Mouse (Mus musculus): ENCODE results near the gene Tent5c. TPM values are rescaled to one million over a fixed set of nuclear protein-coding genes. Genes with fewer than 3 reads are reported as not detected.
A peak's percentile ranks its signal among the peaks of the same experiment; 100 is the strongest.

Tent5c gene
- 3.4 and 3.8 TPM in 2 replicates for polyA plus RNA-seq (2015; fragmentation: Nextera tagmentation; extraction: Ambion mirVana)

DNA sequence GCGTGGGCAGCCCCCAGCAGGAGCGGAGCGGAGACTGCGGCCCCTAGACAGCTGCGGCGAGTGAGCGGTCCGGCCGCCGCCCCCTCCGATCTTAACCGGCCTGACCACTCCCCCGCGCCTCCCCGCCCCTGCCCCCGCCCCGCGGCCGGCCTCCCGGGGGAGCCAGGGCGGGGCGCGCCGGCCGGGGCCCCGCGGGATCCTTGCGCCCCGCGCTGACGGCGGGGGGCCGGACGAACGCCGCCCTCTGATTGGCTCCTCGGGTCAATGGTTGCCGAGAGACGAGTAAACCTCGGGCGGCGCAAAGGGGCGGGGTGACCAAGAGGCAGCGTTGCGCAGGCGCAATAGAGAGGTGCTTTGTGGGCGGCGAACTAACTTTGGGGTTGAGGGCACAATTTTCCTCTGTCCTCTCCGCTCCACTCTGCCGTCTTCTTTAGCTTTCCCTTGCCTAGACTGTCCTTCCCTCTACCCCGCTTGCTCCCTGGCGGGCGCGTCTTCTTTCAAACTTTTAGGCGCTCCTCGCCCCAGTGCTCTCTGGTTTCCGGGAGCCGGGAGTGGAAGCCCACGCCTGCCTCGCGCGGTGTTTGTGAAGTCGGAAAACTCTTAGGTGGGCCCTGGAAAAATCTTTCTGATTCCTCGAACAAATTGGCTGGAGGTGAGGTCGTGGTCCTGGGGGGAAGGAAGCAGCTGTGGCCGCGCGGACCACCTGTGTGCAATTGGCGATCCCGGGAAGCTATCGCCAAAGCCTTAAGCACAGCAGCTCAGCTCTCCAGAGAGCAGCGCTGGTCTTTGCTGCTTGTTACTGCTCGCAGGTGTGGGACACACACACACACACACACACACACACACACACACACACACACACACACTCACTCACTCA, at the start of gene Tent5c:
Gene Tent5c (minus strand): TSS at position 192 of the 877 bp plus-strand sequence.
- peak within 1 kb of the TSS; percentile 25; the same call in 1 of the 2 replicates for H3K27ac ChIP-seq
- H3K4me2 ChIP-seq (ENCODE audit: low read length) = peak within 1 kb of the TSS; percentile 97
- DNase-seq (ENCODE audit: low spot score) (peak; percentile 99), ATAC-seq (replicated peaks; ENCODE audit: low FRiP score, low read depth) (peak; percentile 94)
- H3K9me3 ChIP-seq (replicated peaks; ENCODE audit: low read length) = no peaks in the 10 kb centered on the region
- H3K4me3 ChIP-seq (replicated peaks; ENCODE audit: low read depth, low read length) = peak within 1 kb of the TSS; percentile 62
- H3K36me3 ChIP-seq (ENCODE audit: insufficient read depth, low read length) = no peaks in the 10 kb centered on the region
- TF ChIP-seq CTCF (IDR thresholded peaks at IDR 0.05; ENCODE audit: low read depth) = no peak
- H3K9ac ChIP-seq (ENCODE audit: low read depth, low read length) = peak within 1 kb of the TSS; percentile 63
- WGBS = under 1% methylated on average over 61 of the region's 73 CpGs
- no peaks in the 10 kb centered on the region for H3K27me3 ChIP-seq (ENCODE audit: insufficient read depth, low read length)
- no peaks in the 10 kb centered on the region; the same call in 1 of the 2 replicates for H3K4me1 ChIP-seq (replicated peaks; ENCODE audit: insufficient read depth, low read length)

DNA sequence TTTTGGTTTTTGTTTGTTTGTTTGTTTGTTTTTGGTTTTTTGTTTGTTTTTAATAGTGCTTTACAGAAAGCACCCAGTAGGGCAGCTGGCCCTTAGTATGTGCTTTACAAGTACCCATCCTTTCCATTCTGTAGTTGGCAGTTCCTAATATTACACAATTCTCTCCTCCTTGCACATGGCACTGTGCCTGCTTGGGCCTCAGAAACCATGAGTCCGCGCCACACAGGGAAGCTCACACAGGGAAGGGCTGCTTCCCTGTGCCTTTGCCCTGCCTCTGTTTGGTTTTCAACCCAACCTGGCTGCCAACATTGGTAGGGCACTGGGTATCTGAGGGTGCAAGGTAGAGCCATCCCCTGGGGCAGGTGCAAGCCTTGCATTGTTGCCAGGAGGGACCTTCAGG, 47.6 kb upstream of the Tent5c start:
- no peaks in the 10 kb centered on the region for H3K36me3 ChIP-seq (ENCODE audit: insufficient read depth, low read length)
- H3K9ac ChIP-seq (ENCODE audit: low read depth, low read length) = no peak overlapping the region
- H3K4me1 ChIP-seq (replicated peaks; ENCODE audit: insufficient read depth, low read length) = no peaks in the 10 kb centered on the region
- no peak overlapping the region for H3K27ac ChIP-seq
- H3K4me3 ChIP-seq (replicated peaks; ENCODE audit: low read depth, low read length) = no peak overlapping the region
- H3K4me2 ChIP-seq (ENCODE audit: low read length) = no peak overlapping the region
- no peaks in the 10 kb centered on the region for H3K9me3 ChIP-seq (replicated peaks; ENCODE audit: low read length)
- TF ChIP-seq CTCF (IDR thresholded peaks at IDR 0.05; ENCODE audit: low read depth) = no peak
- ATAC-seq (replicated peaks; ENCODE audit: low FRiP score, low read depth) (no peak), DNase-seq (ENCODE audit: low spot score) (no peak)
- no peaks in the 10 kb centered on the region for H3K27me3 ChIP-seq (ENCODE audit: insufficient read depth, low read length)
- 96% methylated on average over 2 of the region's 2 CpGs for WGBS

DNA sequence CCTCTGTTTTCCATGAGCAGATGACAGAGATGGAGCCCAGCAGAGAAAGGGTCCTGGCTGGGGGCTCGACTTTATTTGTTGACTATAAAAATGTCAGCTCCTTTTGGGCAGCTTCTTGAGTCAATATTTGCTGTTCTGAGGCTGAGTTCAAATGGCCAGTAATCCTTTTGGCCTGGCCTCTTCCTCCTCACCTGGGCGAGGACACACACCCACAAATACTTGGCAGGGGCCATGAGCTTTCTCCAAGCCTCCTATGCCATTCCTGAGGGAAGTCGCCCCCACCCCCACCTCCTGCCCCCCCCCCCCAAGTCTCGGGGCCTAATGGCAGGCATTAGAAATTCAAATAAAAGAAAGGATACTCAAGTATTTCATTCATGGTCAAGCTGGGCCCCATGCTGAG, 46.8 kb upstream of the Tent5c start:
- no peaks in the 10 kb centered on the region for H3K9me3 ChIP-seq (replicated peaks; ENCODE audit: low read length)
- WGBS = 49% methylated on average over 4 of the region's 4 CpGs
- no peak overlapping the region for H3K9ac ChIP-seq (ENCODE audit: low read depth, low read length)
- ATAC-seq (replicated peaks; ENCODE audit: low FRiP score, low read depth) = no peak
- no peak overlapping the region for H3K4me2 ChIP-seq (ENCODE audit: low read length)
- no peak overlapping the region for H3K27ac ChIP-seq
- no peaks in the 10 kb centered on the region for H3K36me3 ChIP-seq (ENCODE audit: insufficient read depth, low read length)
- no peak for TF ChIP-seq CTCF (IDR thresholded peaks at IDR 0.05; ENCODE audit: low read depth)
- H3K27me3 ChIP-seq (ENCODE audit: insufficient read depth, low read length) = no peaks in the 10 kb centered on the region
- H3K4me1 ChIP-seq (replicated peaks; ENCODE audit: insufficient read depth, low read length) = no peaks in the 10 kb centered on the region
- no peak for DNase-seq (ENCODE audit: low spot score)
- no peak overlapping the region for H3K4me3 ChIP-seq (replicated peaks; ENCODE audit: low read depth, low read length)

DNA sequence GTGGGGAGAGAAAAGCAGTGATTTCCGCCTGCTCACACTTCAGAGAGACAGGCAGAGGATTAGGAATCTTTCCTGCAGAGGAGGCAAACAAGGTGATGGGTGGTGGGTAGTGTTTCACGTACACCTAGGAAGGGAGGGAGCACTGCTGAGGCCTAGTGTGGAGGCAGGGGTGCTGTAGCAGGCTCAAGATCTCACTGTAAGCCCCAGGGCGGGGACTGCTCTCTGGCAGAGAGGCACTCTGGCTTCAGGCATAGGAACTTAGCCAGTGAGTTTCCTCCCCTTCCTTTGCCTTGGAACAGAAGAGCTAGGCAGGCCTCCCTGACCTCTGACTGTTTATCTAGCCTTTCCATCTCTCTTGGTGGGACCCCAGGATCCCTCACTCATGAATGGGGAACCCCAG, 46.2 kb upstream of the Tent5c start:
- no peak for DNase-seq (ENCODE audit: low spot score)
- no peak for ATAC-seq (replicated peaks; ENCODE audit: low FRiP score, low read depth)

DNA sequence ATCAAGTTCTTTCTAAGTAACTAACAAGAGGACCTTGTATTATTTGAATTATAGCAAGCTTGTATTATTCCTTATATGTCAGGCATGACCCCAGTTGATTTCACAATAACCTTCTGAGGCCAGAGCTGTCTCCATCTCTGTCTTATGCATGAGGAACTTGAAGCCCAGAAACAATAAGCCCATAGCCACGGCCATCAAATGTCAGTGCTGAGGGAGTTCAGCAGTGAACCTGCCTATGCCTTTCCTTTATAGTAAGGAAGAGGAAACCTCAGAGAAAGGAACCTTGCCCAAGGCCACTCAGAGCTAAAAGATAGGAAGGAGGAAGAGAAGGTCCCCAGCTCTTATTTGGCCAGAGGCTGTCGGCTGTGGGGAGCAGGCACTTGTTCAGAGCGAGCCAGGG, 45.3 kb upstream of the Tent5c start:
- no peak for ATAC-seq (replicated peaks; ENCODE audit: low FRiP score, low read depth)

More for the DNA sequence above, 46.2 kb upstream of the Tent5c start:
- Histone ChIP-seq H3K36me3 (ENCODE audit: insufficient read depth, low read length) (no peaks in the 10 kb centered on the region), H3K4me3 (replicated peaks; ENCODE audit: low read depth, low read length) (no peak overlapping the region), H3K4me2 (ENCODE audit: low read length) (no peak overlapping the region), H3K27ac (no peak overlapping the region), H3K27me3 (ENCODE audit: insufficient read depth, low read length) (no peaks in the 10 kb centered on the region), H3K9me3 (replicated peaks; ENCODE audit: low read length) (no peaks in the 10 kb centered on the region), H3K4me1 (replicated peaks; ENCODE audit: insufficient read depth, low read length) (no peaks in the 10 kb centered on the region), H3K9ac (ENCODE audit: low read depth, low read length) (no peak overlapping the region)
- 58% methylated on average over 3 of the region's 3 CpGs for WGBS
- TF ChIP-seq CTCF (IDR thresholded peaks at IDR 0.05; ENCODE audit: low read depth) = no peak

DNA sequence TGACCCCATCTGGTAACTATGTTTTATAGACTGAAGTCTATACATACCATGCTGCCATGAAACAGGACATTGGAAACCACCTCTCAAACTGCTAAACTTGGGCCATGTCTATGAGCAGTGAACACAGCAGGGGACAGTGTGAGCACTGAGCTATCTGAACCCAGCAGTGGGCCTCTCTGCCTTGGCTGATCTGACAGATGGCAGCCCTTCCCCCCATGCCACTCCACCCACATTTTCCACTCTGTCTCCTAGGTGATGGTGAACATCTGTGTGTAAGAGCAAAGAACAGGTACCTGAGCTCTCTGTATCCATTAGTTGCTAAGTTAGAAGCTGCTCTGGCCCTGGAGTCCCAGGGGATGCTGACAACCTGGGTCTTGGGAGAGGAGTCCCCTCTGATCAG, 44.3 kb upstream of the Tent5c start:
- no peak for ATAC-seq (replicated peaks; ENCODE audit: low FRiP score, low read depth)

More for the DNA sequence above, 45.3 kb upstream of the Tent5c start:
- H3K4me2 ChIP-seq (ENCODE audit: low read length) = no peak overlapping the region
- no peaks in the 10 kb centered on the region for H3K27me3 ChIP-seq (ENCODE audit: insufficient read depth, low read length)
- no peaks in the 10 kb centered on the region for H3K36me3 ChIP-seq (ENCODE audit: insufficient read depth, low read length)
- no peaks in the 10 kb centered on the region for H3K4me1 ChIP-seq (replicated peaks; ENCODE audit: insufficient read depth, low read length)
- WGBS = 75% methylated on average over 3 of the region's 3 CpGs
- DNase-seq (ENCODE audit: low spot score) = no peak
- TF ChIP-seq CTCF (IDR thresholded peaks at IDR 0.05; ENCODE audit: low read depth) = no peak
- no peak overlapping the region for H3K4me3 ChIP-seq (replicated peaks; ENCODE audit: low read depth, low read length)
- H3K9me3 ChIP-seq (replicated peaks; ENCODE audit: low read length) = no peaks in the 10 kb centered on the region
- no peak overlapping the region for H3K9ac ChIP-seq (ENCODE audit: low read depth, low read length)
- no peak overlapping the region for H3K27ac ChIP-seq

More for the DNA sequence above, 44.3 kb upstream of the Tent5c start:
- no peaks in the 10 kb centered on the region for H3K36me3 ChIP-seq (ENCODE audit: insufficient read depth, low read length)
- no peak overlapping the region for H3K27ac ChIP-seq
- no peaks in the 10 kb centered on the region for H3K4me1 ChIP-seq (replicated peaks; ENCODE audit: insufficient read depth, low read length)
- DNase-seq (ENCODE audit: low spot score) = no peak
- no peak for TF ChIP-seq CTCF (IDR thresholded peaks at IDR 0.05; ENCODE audit: low read depth)
- H3K4me2 ChIP-seq (ENCODE audit: low read length) = no peak overlapping the region
- no peaks in the 10 kb centered on the region for H3K9me3 ChIP-seq (replicated peaks; ENCODE audit: low read length)
- no peaks in the 10 kb centered on the region for H3K27me3 ChIP-seq (ENCODE audit: insufficient read depth, low read length)
- no peak overlapping the region for H3K4me3 ChIP-seq (replicated peaks; ENCODE audit: low read depth, low read length)
- no peak overlapping the region for H3K9ac ChIP-seq (ENCODE audit: low read depth, low read length)

Measured in kidney, postnatal 0 days (tissue).